15 mouse cellular contexts compared by ENCODE assay signal in the genomic region with DNA sequence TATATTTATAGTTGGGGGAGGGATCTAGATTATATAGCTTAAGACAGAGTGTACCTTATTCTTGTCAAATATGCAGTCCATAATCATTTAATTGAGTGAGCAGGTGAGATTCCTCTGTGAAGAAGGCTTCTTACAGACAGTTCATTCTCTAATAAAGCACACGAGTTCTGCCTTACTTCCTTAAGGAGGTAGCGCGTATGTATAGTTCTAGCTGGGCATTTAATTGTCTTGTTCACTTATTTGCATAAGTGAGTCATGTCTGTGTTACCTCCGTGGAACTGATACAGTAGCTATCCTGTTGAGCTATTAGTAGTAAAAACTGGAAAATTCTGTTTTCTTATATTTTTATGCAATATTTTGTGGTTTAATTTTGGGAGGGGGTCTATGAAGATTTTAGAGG.
"Had no signal": no experiment of that assay in that cellular context is flagged by ENCODE, and none has a peak within 500 bp of the region (broad histone marks: within the 10 kb centered on the region; RNA-seq: fewer than 3 reads in every experiment).

No protein-coding gene starts in this region.

- H3K4me3 ChIP-seq: left cerebral cortex, adult 2 months; lung, embryonic 15.5 days; midbrain, embryonic 10.5 days; midbrain, embryonic 13.5 days; myocyte; neural tube, embryonic 13.5 days had no signal

- H3K4me2 ChIP-seq: lung, embryonic 15.5 days; midbrain, embryonic 13.5 days; neural tube, embryonic 13.5 days had no signal

- H3K27ac ChIP-seq: left cerebral cortex, adult 2 months; liver, embryonic 14.5 days; lung, embryonic 15.5 days; midbrain, embryonic 10.5 days; midbrain, embryonic 13.5 days; neural tube, embryonic 13.5 days had no signal

- H3K27me3 ChIP-seq: lung, embryonic 15.5 days; megakaryocyte, embryonic 14.5 days; neural tube, embryonic 13.5 days had no signal

- ATAC-seq: midbrain, embryonic 13.5 days; midbrain, embryonic 16.5 days had no signal

- H3K36me3 ChIP-seq: lung, embryonic 15.5 days; midbrain, embryonic 13.5 days; neural tube, embryonic 13.5 days had no signal

- H3K9ac ChIP-seq: liver, embryonic 14.5 days; lung, embryonic 15.5 days; midbrain, embryonic 13.5 days; neural tube, embryonic 13.5 days had no signal

- H3K4me1 ChIP-seq: megakaryocyte, embryonic 14.5 days had no signal

- H3K9me3 ChIP-seq: lung, embryonic 15.5 days; midbrain, embryonic 10.5 days; midbrain, embryonic 13.5 days; neural tube, embryonic 13.5 days had no signal

- DNase-seq: kidney, adult 11 months; kidney, adult 8-10 months; layer of hippocampus, postnatal 36 days; lung, adult 18-20 months; lung, postnatal 36 days; thymus, postnatal 36 days had no signal
